Mouse (Mus musculus): ENCODE results near the gene Gm43064. TPM values are rescaled to one million over a fixed set of nuclear protein-coding genes. Genes with fewer than 3 reads are reported as not detected.

Gene Gm43064
- polyA plus RNA-seq (2012) = 0.26 and 0.65 TPM in 2 replicates

- Histone ChIP-seq H3K27me3 (ENCODE audit: control insufficient read depth) (no peaks in the 10 kb centered on the region), H3K36me3 (ENCODE audit: control insufficient read depth) (peaks cover 72% of the 10 kb centered on the region), H3K4me1 (ENCODE audit: control insufficient read depth) (peaks cover 77% of the 10 kb centered on the region), H3K9me3 (ENCODE audit: control insufficient read depth, low read length) (no peaks in the 10 kb centered on the region), H3K4me3 (replicated peaks) (peak within 1 kb of the TSS; percentile 79)
- TF ChIP-seq GATA1 (IDR thresholded peaks at IDR 0.05; ENCODE audit: low read length) = no peak
- TF ChIP-seq TAL1 (IDR thresholded peaks at IDR 0.05; ENCODE audit: low read length) = no peak
Measured at GRCm38 (mm10) chr3:103808891-103809798, at the start of gene Gm43064, which contains the start of the genes Dclre1b and Ap4b1. Gm43064 (plus strand) TSS chr3:103809573. Dclre1b (minus strand) TSS chr3:103809444. Ap4b1 (plus strand) TSS chr3:103809520.

DNA sequence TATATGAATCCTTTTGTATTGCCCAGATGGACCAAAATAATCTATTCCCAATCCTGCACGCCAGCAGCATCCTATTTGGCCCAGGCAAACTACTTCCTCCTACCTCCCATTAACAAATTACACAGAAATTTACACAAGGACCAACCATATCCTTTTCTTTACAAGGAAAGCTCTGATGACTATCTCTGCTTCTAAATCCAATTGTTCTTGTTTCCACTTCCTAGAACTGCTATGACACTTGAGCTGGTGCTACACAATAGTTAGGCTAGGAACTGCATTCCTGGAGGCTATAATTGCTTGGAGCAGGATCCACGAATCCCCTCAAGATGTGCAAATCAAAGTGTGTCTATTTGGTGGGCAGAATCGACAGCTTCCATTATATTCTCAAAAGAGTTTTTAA lies 42.6 kb upstream of the Gm43064 start:
- no peak for TF ChIP-seq GATA1 (IDR thresholded peaks at IDR 0.05; ENCODE audit: low read length)
- no peak for TF ChIP-seq TAL1 (IDR thresholded peaks at IDR 0.05; ENCODE audit: low read length)
- Histone ChIP-seq H3K4me1 (ENCODE audit: control insufficient read depth) (peaks cover 16% of the 10 kb centered on the region), H3K9me3 (ENCODE audit: control insufficient read depth, low read length) (no peaks in the 10 kb centered on the region), H3K4me3 (replicated peaks) (no peak overlapping the region), H3K27me3 (ENCODE audit: control insufficient read depth) (no peaks in the 10 kb centered on the region), H3K36me3 (ENCODE audit: control insufficient read depth) (peaks cover 99% of the 10 kb centered on the region)

GRCm38 (mm10) chr3:103771531-103772130 lies 37.7 kb upstream of the Gm43064 start:
- Histone ChIP-seq H3K36me3 (ENCODE audit: control insufficient read depth) (peaks cover 100% of the 10 kb centered on the region), H3K4me1 (ENCODE audit: control insufficient read depth) (peaks cover 31% of the 10 kb centered on the region), H3K27me3 (ENCODE audit: control insufficient read depth) (no peaks in the 10 kb centered on the region), H3K4me3 (replicated peaks) (no peak overlapping the region), H3K9me3 (ENCODE audit: control insufficient read depth, low read length) (no peaks in the 10 kb centered on the region)
- TF ChIP-seq TAL1 (IDR thresholded peaks at IDR 0.05; ENCODE audit: low read length) = no peak
- TF ChIP-seq GATA1 (IDR thresholded peaks at IDR 0.05; ENCODE audit: low read length) = no peak

DNA sequence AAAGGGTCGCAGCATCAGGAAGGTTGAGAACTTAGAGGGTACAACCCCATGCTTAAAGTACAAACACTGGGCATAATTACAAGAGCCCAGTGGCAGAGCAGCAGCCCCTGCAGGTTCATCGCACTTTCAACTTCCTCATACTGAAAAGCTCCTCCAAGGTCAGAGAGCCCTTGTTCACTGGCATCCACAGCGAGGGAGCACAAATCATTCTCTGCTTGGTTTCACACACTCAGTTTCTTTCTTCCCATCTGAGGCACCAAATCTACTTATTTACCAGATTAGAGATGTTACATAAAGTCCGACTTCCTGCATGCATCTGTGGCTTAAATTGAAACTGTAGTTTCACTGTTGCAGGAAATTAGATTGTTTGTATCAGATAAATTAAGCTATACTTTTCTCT lies 36.5 kb upstream of the Gm43064 start:
- Histone ChIP-seq H3K4me1 (ENCODE audit: control insufficient read depth) (peaks cover 39% of the 10 kb centered on the region), H3K27me3 (ENCODE audit: control insufficient read depth) (no peaks in the 10 kb centered on the region), H3K4me3 (replicated peaks) (no peak overlapping the region), H3K9me3 (ENCODE audit: control insufficient read depth, low read length) (no peaks in the 10 kb centered on the region), H3K36me3 (ENCODE audit: control insufficient read depth) (peaks cover 100% of the 10 kb centered on the region)
- TF ChIP-seq TAL1 (IDR thresholded peaks at IDR 0.05; ENCODE audit: low read length) = no peak
- TF ChIP-seq GATA1 (IDR thresholded peaks at IDR 0.05; ENCODE audit: low read length) = no peak

DNA sequence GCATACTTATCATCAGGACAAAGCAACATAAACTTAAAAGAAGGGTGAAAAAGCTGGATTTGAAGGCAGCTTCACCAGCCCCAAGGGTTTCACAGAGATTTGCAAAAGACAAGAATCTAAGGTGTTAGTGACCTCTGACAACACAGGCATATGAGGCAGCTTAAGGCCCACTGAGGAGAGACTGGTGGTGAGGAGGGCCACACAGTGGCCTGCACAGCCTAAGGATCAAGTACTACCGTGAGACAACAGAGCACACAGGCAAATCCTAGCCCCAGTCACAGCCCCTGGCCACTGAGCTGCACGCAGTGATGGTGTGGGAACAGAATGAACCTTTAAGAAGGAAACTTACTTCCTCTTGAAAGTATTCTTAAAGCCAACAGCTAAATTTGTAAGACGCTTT lies 35.9 kb upstream of the Gm43064 start:
- no peaks in the 10 kb centered on the region for H3K27me3 ChIP-seq (ENCODE audit: control insufficient read depth)
- no peak for TF ChIP-seq GATA1 (IDR thresholded peaks at IDR 0.05; ENCODE audit: low read length)
- no peak for TF ChIP-seq TAL1 (IDR thresholded peaks at IDR 0.05; ENCODE audit: low read length)
- peaks cover 100% of the 10 kb centered on the region for H3K36me3 ChIP-seq (ENCODE audit: control insufficient read depth)
- H3K4me1 ChIP-seq (ENCODE audit: control insufficient read depth) = peaks cover 44% of the 10 kb centered on the region
- H3K9me3 ChIP-seq (ENCODE audit: control insufficient read depth, low read length) = no peaks in the 10 kb centered on the region
- H3K4me3 ChIP-seq (replicated peaks) = no peak overlapping the region

DNA sequence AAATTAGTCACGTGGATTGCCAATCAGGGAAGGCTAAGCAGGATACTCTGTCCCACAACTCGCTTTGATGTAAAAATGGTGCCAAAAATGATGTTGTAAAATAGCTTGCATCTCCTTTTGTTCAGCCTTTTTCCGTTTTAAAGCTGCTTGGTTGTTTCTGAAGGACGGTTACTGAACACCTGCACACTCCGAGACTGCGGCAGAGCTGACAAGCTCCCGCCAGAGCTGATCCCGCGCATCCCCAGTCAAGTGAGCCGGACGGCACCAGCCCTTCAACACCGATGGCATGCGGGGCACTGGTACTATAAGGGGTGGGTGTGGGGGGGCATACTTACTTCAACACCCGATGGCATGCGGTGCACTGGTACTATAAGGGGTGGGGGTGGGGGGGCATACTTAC lies 35.4 kb upstream of the Gm43064 start:
- TF ChIP-seq TAL1 (IDR thresholded peaks at IDR 0.05; ENCODE audit: low read length) (no peak), GATA1 (IDR thresholded peaks at IDR 0.05; ENCODE audit: low read length) (no peak)
- H3K36me3 ChIP-seq (ENCODE audit: control insufficient read depth) = peaks cover 100% of the 10 kb centered on the region
- no peaks in the 10 kb centered on the region for H3K9me3 ChIP-seq (ENCODE audit: control insufficient read depth, low read length)
- H3K27me3 ChIP-seq (ENCODE audit: control insufficient read depth) = no peaks in the 10 kb centered on the region
- H3K4me3 ChIP-seq (replicated peaks) = no peak overlapping the region
- H3K4me1 ChIP-seq (ENCODE audit: control insufficient read depth) = peaks cover 47% of the 10 kb centered on the region

DNA sequence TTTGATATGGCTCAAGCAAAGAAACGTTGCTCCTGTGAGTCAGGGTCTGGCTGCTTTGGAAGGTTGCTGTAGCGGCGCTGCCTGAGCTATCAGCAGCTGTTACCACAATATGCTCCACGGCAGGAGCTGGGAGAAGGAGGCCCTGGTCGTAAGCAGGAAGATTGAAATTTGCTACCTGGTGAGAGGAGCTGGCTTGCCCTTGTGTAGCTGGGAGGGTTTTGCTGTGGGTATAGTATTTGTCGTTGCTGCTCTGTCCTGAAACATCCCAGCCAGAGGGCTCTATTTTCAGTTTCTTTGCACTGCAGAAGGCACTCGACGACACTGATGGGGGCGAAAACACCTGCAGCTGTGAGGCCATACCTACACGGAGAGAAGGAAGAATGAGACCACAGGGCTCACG lies 31.4 kb upstream of the Gm43064 start:
- Histone ChIP-seq H3K36me3 (ENCODE audit: control insufficient read depth) (peaks cover 97% of the 10 kb centered on the region), H3K4me3 (replicated peaks) (no peak overlapping the region), H3K9me3 (ENCODE audit: control insufficient read depth, low read length) (no peaks in the 10 kb centered on the region), H3K4me1 (ENCODE audit: control insufficient read depth) (peaks cover 63% of the 10 kb centered on the region), H3K27me3 (ENCODE audit: control insufficient read depth) (no peaks in the 10 kb centered on the region)
- TF ChIP-seq GATA1 (IDR thresholded peaks at IDR 0.05; ENCODE audit: low read length) (no peak), TAL1 (IDR thresholded peaks at IDR 0.05; ENCODE audit: low read length) (no peak)

DNA sequence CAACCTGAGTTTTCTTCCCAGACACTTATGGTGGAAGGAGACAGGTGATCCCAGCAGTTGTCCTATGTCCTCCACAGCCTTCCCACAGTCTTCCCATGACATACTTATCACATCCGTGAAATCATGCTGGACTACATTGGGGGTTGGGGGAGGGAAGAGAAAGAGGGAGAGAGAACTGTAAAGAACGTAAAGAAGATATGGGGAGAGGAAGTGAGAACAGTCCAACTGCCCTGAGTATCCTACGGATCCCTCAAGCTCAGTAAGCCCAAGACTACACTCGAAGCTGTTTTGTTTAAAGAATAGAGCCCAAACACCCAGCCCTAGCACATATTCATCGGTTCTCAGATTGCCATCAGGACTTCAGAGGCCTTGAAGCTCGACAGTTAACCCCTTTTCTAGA lies 30.7 kb upstream of the Gm43064 start:
- Histone ChIP-seq H3K36me3 (ENCODE audit: control insufficient read depth) (peaks cover 97% of the 10 kb centered on the region), H3K27me3 (ENCODE audit: control insufficient read depth) (no peaks in the 10 kb centered on the region), H3K4me1 (ENCODE audit: control insufficient read depth) (peaks cover 64% of the 10 kb centered on the region), H3K4me3 (replicated peaks) (no peak overlapping the region), H3K9me3 (ENCODE audit: control insufficient read depth, low read length) (no peaks in the 10 kb centered on the region)
- TF ChIP-seq GATA1 (IDR thresholded peaks at IDR 0.05; ENCODE audit: low read length) (no peak), TAL1 (IDR thresholded peaks at IDR 0.05; ENCODE audit: low read length) (no peak)

DNA sequence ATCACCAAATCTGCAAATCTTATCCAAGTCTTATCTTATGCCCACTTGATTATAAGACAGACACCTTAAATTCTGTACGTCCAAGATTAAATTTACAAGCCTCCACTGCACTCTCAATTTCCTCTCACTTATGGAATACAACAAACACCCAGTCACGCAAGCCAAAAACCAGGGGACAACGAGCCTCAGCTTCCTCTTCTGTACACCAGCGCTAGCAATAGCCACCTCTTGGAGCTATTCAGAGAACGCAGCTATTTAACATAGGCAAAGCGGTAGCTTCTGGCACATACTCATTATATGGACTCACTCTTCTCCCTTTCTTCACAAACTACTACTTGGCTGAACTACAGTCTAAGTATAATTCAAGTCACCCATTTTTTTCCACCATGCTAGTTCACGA lies 30.2 kb upstream of the Gm43064 start:
- no peak for TF ChIP-seq GATA1 (IDR thresholded peaks at IDR 0.05; ENCODE audit: low read length)
- no peak for TF ChIP-seq TAL1 (IDR thresholded peaks at IDR 0.05; ENCODE audit: low read length)
- Histone ChIP-seq H3K4me1 (ENCODE audit: control insufficient read depth) (peaks cover 66% of the 10 kb centered on the region), H3K4me3 (replicated peaks) (no peak overlapping the region), H3K27me3 (ENCODE audit: control insufficient read depth) (no peaks in the 10 kb centered on the region), H3K9me3 (ENCODE audit: control insufficient read depth, low read length) (no peaks in the 10 kb centered on the region), H3K36me3 (ENCODE audit: control insufficient read depth) (peaks cover 97% of the 10 kb centered on the region)

Data from erythroblast, embryonic 14.5 days (primary cell).